9 mouse cellular contexts compared by ENCODE assay signal in genomic region chr3:87981894-87982835, GRCm38 (mm10). TPM values are rescaled to one million over a fixed set of nuclear protein-coding genes. Genes with fewer than 3 reads are reported as not detected.
A peak's percentile ranks its signal among the peaks of the same experiment; 100 is the strongest.
DNase-seq lines count a peak whose midpoint lies in the region; ATAC-seq and TF ChIP-seq lines count a peak whose summit lies in the region.
"Had no signal": no experiment of that assay in that cellular context is flagged by ENCODE, and none has a peak within 500 bp of the region (broad histone marks: within the 10 kb centered on the region; RNA-seq: fewer than 3 reads in every experiment).

No protein-coding gene starts in this region.

- H3K9ac ChIP-seq in limb, embryonic 11.5 days (ENCODE audit: low read length) = peak overlapping the region; percentile 22; the same call in 1 of the 2 replicates
- H3K9ac ChIP-seq in midbrain, embryonic 13.5 days (replicated peaks) = peak overlapping the region; percentile 39; the same call in 1 of the 2 replicates

- peak; percentile 65 to 69 for DNase-seq in heart, postnatal 36 days
- DNase-seq in limb, embryonic 11.5 days (ENCODE audit: low spot score) = no peak
- DNase-seq in ovary, postnatal 10 days (ENCODE audit: low spot score) = no peak
- DNase-seq in right cerebral cortex, postnatal 25 days = no peak

- H3K36me3 ChIP-seq in E14TG2a.4 (ENCODE audit: insufficient read depth, low read length) = no peaks in the 10 kb centered on the region
- no peaks in the 10 kb centered on the region for H3K36me3 ChIP-seq in limb, embryonic 11.5 days (ENCODE audit: control insufficient read depth, insufficient read depth, low read length)
- peaks cover 11% of the 10 kb centered on the region for H3K36me3 ChIP-seq in midbrain, embryonic 13.5 days

- no peak for TF ChIP-seq POLR2A in embryonic fibroblast, embryonic 13.5 days (IDR thresholded peaks at IDR 0.05; ENCODE audit: low read depth, low read length)

- intact Hi-C loops in heart, postnatal 36 days (cut with DNase I) = loop anchor here (1.0 to 5.0 kb wide), 2 partner anchors 12 to 155 kb away; no protein-coding TSS in a partner anchor

- peaks cover 97% of the 10 kb centered on the region for H3K27me3 ChIP-seq in E14TG2a.4 (ENCODE audit: insufficient read depth, low read length)
- no peaks in the 10 kb centered on the region for H3K27me3 ChIP-seq in limb, embryonic 11.5 days (ENCODE audit: control insufficient read depth, insufficient read depth, low read length)
- H3K27me3 ChIP-seq in midbrain, embryonic 13.5 days = no peaks in the 10 kb centered on the region

- H3K27ac ChIP-seq in embryonic fibroblast, embryonic 13.5 days (ENCODE audit: insufficient read depth, low read length) = peak overlapping the region; percentile 62
- peak overlapping the region; percentile 21; the same call in 1 of the 2 replicates for H3K27ac ChIP-seq in limb, embryonic 11.5 days (replicated peaks; ENCODE audit: low read depth, low read length)
- H3K27ac ChIP-seq in midbrain, embryonic 13.5 days = peak overlapping the region; percentile 61

- ATAC-seq in limb, embryonic 11.5 days (ENCODE audit: insufficient number of reproducible peaks, low FRiP score, low TSS enrichment, low read depth) = no peak
- ATAC-seq in midbrain, embryonic 13.5 days = 0 out of 2 replicates have a peak, but pooled peaks have one; percentile 11
- no peak for ATAC-seq in cerebellum, adult (ENCODE audit: insufficient number of reproducible peaks, low FRiP score, low TSS enrichment)

- peak overlapping the region; percentile 60 for H3K4me3 ChIP-seq in E14TG2a.4 (replicated peaks; ENCODE audit: low read length)
- H3K4me3 ChIP-seq in embryonic fibroblast, embryonic 13.5 days (ENCODE audit: insufficient read depth, low read length) = no peak overlapping the region
- no peak overlapping the region for H3K4me3 ChIP-seq in limb, embryonic 11.5 days (ENCODE audit: low read depth, low read length)
- no peak overlapping the region for H3K4me3 ChIP-seq in midbrain, embryonic 13.5 days (replicated peaks)

- H3K9me3 ChIP-seq in E14TG2a.4 (ENCODE audit: low read length) = peaks cover 10% of the 10 kb centered on the region; the same call in 1 of the 2 replicates
- H3K9me3 ChIP-seq in limb, embryonic 11.5 days (ENCODE audit: control insufficient read depth, low read length) = no peaks in the 10 kb centered on the region
- no peaks in the 10 kb centered on the region for H3K9me3 ChIP-seq in midbrain, embryonic 13.5 days

- H3K4me2 ChIP-seq in limb, embryonic 11.5 days (ENCODE audit: low read depth, severe bottlenecking) = peak overlapping the region; percentile 20; the same call in 1 of the 2 replicates
- H3K4me2 ChIP-seq in midbrain, embryonic 13.5 days (replicated peaks) = peak overlapping the region; percentile 37

- no peak for TF ChIP-seq CTCF in E14TG2a.4 (conservative IDR thresholded peaks at IDR 0.05; ENCODE audit: low read length)
- TF ChIP-seq CTCF in embryonic fibroblast, embryonic 13.5 days (IDR thresholded peaks at IDR 0.05; ENCODE audit: borderline replicate concordance, insufficient read depth, low read length) = no peak

- H3K4me1 ChIP-seq in E14TG2a.4 (replicated peaks; ENCODE audit: low read depth, low read length) = peaks cover 36% of the 10 kb centered on the region
- H3K4me1 ChIP-seq in embryonic fibroblast, embryonic 13.5 days (ENCODE audit: control insufficient read depth, insufficient read depth, low read length) = peaks cover 19% of the 10 kb centered on the region
- H3K4me1 ChIP-seq in limb, embryonic 11.5 days (ENCODE audit: control insufficient read depth, insufficient read depth, low read length) = peaks cover 19% of the 10 kb centered on the region
- H3K4me1 ChIP-seq in midbrain, embryonic 13.5 days (replicated peaks) = peaks cover 78% of the 10 kb centered on the region

- 38% methylated on average over 12 of the region's 12 CpGs for WGBS in limb, embryonic 11.5 days
- 28% methylated on average over 12 of the region's 12 CpGs for WGBS in midbrain, embryonic 13.5 days

RNA-seq across cellular contexts. Expression of gene Nes, which starts 11.3 kb away (rescaled TPM):
- 25.7 and 71.2 TPM in 2 replicates for polyA plus RNA-seq in embryonic fibroblast, embryonic 13.5 days (2011; ENCODE audit: insufficient read length, low read depth, missing spikeins)
- 10 to 100 TPM; 18.7 to 22.7 TPM for total RNA-seq in heart, postnatal 36 days (2021)
- 7.9 and 8.8 TPM in 2 replicates for polyA plus RNA-seq in limb, embryonic 11.5 days (2014; fragmentation: Nextera tagmentation; extraction: Ambion mirVana)
- polyA plus RNA-seq in midbrain, embryonic 13.5 days (2015; fragmentation: Nextera tagmentation; extraction: Ambion mirVana) = 61.9 and 77.6 TPM in 2 replicates

RNA-seq across cellular contexts. Expression of gene Bcan, which starts 17.9 kb away (rescaled TPM):
- 0.61 TPM in 1 of 2 replicates, not detected in the other for polyA plus RNA-seq in embryonic fibroblast, embryonic 13.5 days (2011; ENCODE audit: insufficient read length, low read depth, missing spikeins)
- total RNA-seq in heart, postnatal 36 days (2021) = under 1 TPM in 1 of 2 experiments, not detected in 1; 0.19 TPM
- not detected in 2 replicates for polyA plus RNA-seq in limb, embryonic 11.5 days (2014; fragmentation: Nextera tagmentation; extraction: Ambion mirVana)
- polyA plus RNA-seq in midbrain, embryonic 13.5 days (2015; fragmentation: Nextera tagmentation; extraction: Ambion mirVana) = 10.1 and 14.0 TPM in 2 replicates

RNA-seq across cellular contexts. Expression of gene Crabp2, which starts 33.7 kb away (rescaled TPM):
- polyA plus RNA-seq in embryonic fibroblast, embryonic 13.5 days (2011; ENCODE audit: insufficient read length, low read depth, missing spikeins) = 80.0 and 99.8 TPM in 2 replicates
- total RNA-seq in heart, postnatal 36 days (2021) = not detected
- 796 and 836 TPM in 2 replicates for polyA plus RNA-seq in limb, embryonic 11.5 days (2014; fragmentation: Nextera tagmentation; extraction: Ambion mirVana)
- polyA plus RNA-seq in midbrain, embryonic 13.5 days (2015; fragmentation: Nextera tagmentation; extraction: Ambion mirVana) = 129 and 135 TPM in 2 replicates
- polyA plus RNA-seq: large intestine, adult 2 months had no signal

RNA-seq across cellular contexts. Expression of gene Hapln2, which starts 45.2 kb away (rescaled TPM):
- polyA plus RNA-seq in embryonic fibroblast, embryonic 13.5 days (2011; ENCODE audit: insufficient read length, low read depth, missing spikeins) = not detected in 2 replicates
- not detected for total RNA-seq in heart, postnatal 36 days (2021)
- polyA plus RNA-seq in limb, embryonic 11.5 days (2014; fragmentation: Nextera tagmentation; extraction: Ambion mirVana) = 0.44 TPM in 1 of 2 replicates, not detected in the other
- 0.14 and 0.55 TPM in 2 replicates for polyA plus RNA-seq in midbrain, embryonic 13.5 days (2015; fragmentation: Nextera tagmentation; extraction: Ambion mirVana)
- polyA plus RNA-seq: large intestine, adult 2 months had no signal

RNA-seq across cellular contexts. Expression of gene Rrnad1, which starts 51.6 kb away (rescaled TPM):
- polyA plus RNA-seq in embryonic fibroblast, embryonic 13.5 days (2011; ENCODE audit: insufficient read length, low read depth, missing spikeins) = 11.4 and 12.0 TPM in 2 replicates
- 1 to 10 TPM; 4.8 to 5.2 TPM for total RNA-seq in heart, postnatal 36 days (2021)
- polyA plus RNA-seq in limb, embryonic 11.5 days (2014; fragmentation: Nextera tagmentation; extraction: Ambion mirVana) = 17.2 and 19.5 TPM in 2 replicates
- 19.8 and 24.9 TPM in 2 replicates for polyA plus RNA-seq in midbrain, embryonic 13.5 days (2015; fragmentation: Nextera tagmentation; extraction: Ambion mirVana)

Comparison
In these comparisons a context has a peak if more than half of its experiments do, and no peak if none do; other contexts are left out.
1. DNase-seq: peak in heart, postnatal 36 days (2 of 2); none in limb, embryonic 11.5 days (single experiment), ovary, postnatal 10 days (single experiment) and right cerebral cortex, postnatal 25 days (single experiment).
2. Peak in every context shown above with its lines, with median percentiles within 50 percentile points of each other: H3K27ac ChIP-seq.